Comparison of ENCODE assay signal across 15 mouse cellular contexts in genomic region chr9:115731557-115731956, GRCm38 (mm10).
A peak's percentile ranks its signal among the peaks of the same experiment; 100 is the strongest.
DNase-seq lines count a peak whose midpoint lies in the region; ATAC-seq and TF ChIP-seq lines count a peak whose summit lies in the region.
"Had no signal": no experiment of that assay in that cellular context is flagged by ENCODE, and none has a peak within 500 bp of the region (broad histone marks: within the 10 kb centered on the region; RNA-seq: fewer than 3 reads in every experiment).

No protein-coding gene starts in this region.

- WGBS in intestine, embryonic 15.5 days = 43% methylated on average over 6 of the region's 6 CpGs
- 53% methylated on average over 6 of the region's 6 CpGs for WGBS in intestine, postnatal 0 days

- peaks cover 5% of the 10 kb centered on the region; the same call in 1 of the 2 replicates for H3K4me1 ChIP-seq in intestine, embryonic 15.5 days (replicated peaks)
- no peaks in the 10 kb centered on the region for H3K4me1 ChIP-seq in intestine, postnatal 0 days (replicated peaks; ENCODE audit: control insufficient read depth, insufficient read depth, low read length)
- H3K4me1 ChIP-seq in ES-Bruce4 (ENCODE audit: control insufficient read depth, insufficient read depth, low read length) = no peaks in the 10 kb centered on the region

- no peaks in the 10 kb centered on the region for H3K36me3 ChIP-seq in intestine, embryonic 15.5 days
- H3K36me3 ChIP-seq in intestine, postnatal 0 days (ENCODE audit: control insufficient read depth, insufficient read depth) = no peaks in the 10 kb centered on the region
- H3K36me3 ChIP-seq in ES-Bruce4 (ENCODE audit: control insufficient read depth, insufficient read depth, low read length, poor library complexity, severe bottlenecking) = no peaks in the 10 kb centered on the region
- H3K36me3 ChIP-seq: hindbrain, embryonic 15.5 days; neural tube, embryonic 15.5 days had no signal

- TF ChIP-seq CTCF in intestine, postnatal 0 days (IDR thresholded peaks at IDR 0.05; ENCODE audit: low read depth) = no peak; the same call in 1 of the 2 replicates
- peak; percentile 33 for TF ChIP-seq CTCF in ES-Bruce4 (IDR thresholded peaks at IDR 0.05; ENCODE audit: low read depth, low read length)

- H3K4me3 ChIP-seq in intestine, embryonic 15.5 days (replicated peaks) = no peak overlapping the region
- H3K4me3 ChIP-seq in intestine, postnatal 0 days (ENCODE audit: low read depth, low read length) = no peak overlapping the region
- no peak overlapping the region for H3K4me3 ChIP-seq in ES-Bruce4 (ENCODE audit: low read depth, low read length)
- H3K4me3 ChIP-seq: hindbrain, embryonic 15.5 days; neural tube, embryonic 15.5 days had no signal

- no peak overlapping the region for H3K4me2 ChIP-seq in intestine, embryonic 15.5 days (replicated peaks)
- no peak overlapping the region for H3K4me2 ChIP-seq in intestine, postnatal 0 days (replicated peaks; ENCODE audit: low read depth)
- H3K4me2 ChIP-seq: heart, embryonic 11.5 days; hindbrain, embryonic 15.5 days; neural tube, embryonic 15.5 days had no signal

- no peak for TF ChIP-seq EP300 in ES-Bruce4 (IDR thresholded peaks at IDR 0.05; ENCODE audit: insufficient read depth, low read depth, low read length)

- no peak for TF ChIP-seq POLR2A in ES-Bruce4 (IDR thresholded peaks at IDR 0.05; ENCODE audit: insufficient read depth, low read length)

- H3K9me3 ChIP-seq in intestine, embryonic 15.5 days = no peaks in the 10 kb centered on the region
- H3K9me3 ChIP-seq in intestine, postnatal 0 days (ENCODE audit: control insufficient read depth) = no peaks in the 10 kb centered on the region
- no peaks in the 10 kb centered on the region for H3K9me3 ChIP-seq in ES-Bruce4 (replicated peaks; ENCODE audit: control insufficient read depth, insufficient read depth, low read length, poor library complexity, severe bottlenecking)
- H3K9me3 ChIP-seq: hindbrain, embryonic 15.5 days; neural tube, embryonic 15.5 days had no signal

- no peak overlapping the region for H3K9ac ChIP-seq in intestine, embryonic 15.5 days
- no peak overlapping the region for H3K9ac ChIP-seq in intestine, postnatal 0 days (ENCODE audit: low read depth, low read length)
- H3K9ac ChIP-seq in ES-Bruce4 (ENCODE audit: low read depth, poor library complexity, severe bottlenecking) = no peak overlapping the region
- H3K9ac ChIP-seq: hindbrain, embryonic 15.5 days; liver, embryonic 14.5 days; neural tube, embryonic 15.5 days had no signal

- DNase-seq in forelimb bud, embryonic 11.5 days (ENCODE audit: low read depth, low spot score) = peak; percentile 34
- peak; percentile 63 for DNase-seq in lung, postnatal 10 days
- DNase-seq in spleen, postnatal 10 days (ENCODE audit: low spot score in 2 of 2) = no peak
- DNase-seq in yolk sac, embryonic 10.5 days (ENCODE audit: low spot score) = no peak
- no peak for DNase-seq in urinary bladder, postnatal 14 days (ENCODE audit: low spot score)
- DNase-seq: adrenal gland, postnatal 25 days; cerebellum, adult 11 months had no signal

- ATAC-seq in intestine, embryonic 15.5 days = peak; percentile 45
- no peak for ATAC-seq in intestine, postnatal 0 days
- ATAC-seq: midbrain, embryonic 16.5 days had no signal

- no peak overlapping the region for H3K27ac ChIP-seq in intestine, embryonic 15.5 days
- H3K27ac ChIP-seq in intestine, postnatal 0 days (ENCODE audit: low read depth, low read length) = no peak overlapping the region
- no peak overlapping the region for H3K27ac ChIP-seq in ES-Bruce4 (ENCODE audit: insufficient read depth, low read length)
- H3K27ac ChIP-seq: hindbrain, embryonic 15.5 days; liver, embryonic 14.5 days; neural tube, embryonic 15.5 days had no signal

- H3K27me3 ChIP-seq in intestine, embryonic 15.5 days (replicated peaks) = no peaks in the 10 kb centered on the region
- no peaks in the 10 kb centered on the region for H3K27me3 ChIP-seq in intestine, postnatal 0 days (replicated peaks; ENCODE audit: control insufficient read depth, insufficient read depth, low read length)
- H3K27me3 ChIP-seq in ES-Bruce4 (ENCODE audit: control insufficient read depth, insufficient read depth, low read length, poor library complexity, severe bottlenecking) = no peaks in the 10 kb centered on the region
- H3K27me3 ChIP-seq: hindbrain, embryonic 15.5 days; neural tube, embryonic 15.5 days had no signal

Comparison
In these comparisons a context has a peak if more than half of its experiments do, and no peak if none do; other contexts are left out.
1. DNase-seq: peak in forelimb bud, embryonic 11.5 days (single experiment) and lung, postnatal 10 days (single experiment); none in spleen, postnatal 10 days (0 of 2), yolk sac, embryonic 10.5 days (single experiment) and urinary bladder, postnatal 14 days (single experiment).